Mouse (Mus musculus) hindbrain, embryonic 14.5 days (tissue): Measurements from ENCODE around the gene Limk1. TPM values are rescaled to one million over a fixed set of nuclear protein-coding genes. Genes with fewer than 3 reads are reported as not detected.

Experiments used
- ATAC-seq: fragments of 200-750 bp; cut with Nextera tagmentation; 2 replicates; pipeline ENCODE4 v1.8.0; 2017; ENCODE audit warnings: moderate number of reproducible peaks, mild to moderate bottlenecking, moderate TSS enrichment, moderate library complexity; ENCODE audit not compliant: low FRiP score
- DNase-seq: peaks from one replicate; pipeline ENCODE4 v3.0.0-alpha.2; 2015; ENCODE audit warnings: low spot score
- H3K27ac ChIP-seq: fragments of 300-500 bp; sonication (generic); 2 replicates; pipeline ENCODE4 v1.5.1; 2014; ENCODE audit warnings: mild to moderate bottlenecking, moderate library complexity
- H3K27me3 ChIP-seq: fragments of 300-500 bp; sonication (generic); 2 replicates; pipeline ENCODE4 v1.6.1; 2014; ENCODE audit warnings: mild to moderate bottlenecking, low read length, mixed read lengths; ENCODE audit not compliant: control insufficient read depth, insufficient read depth
- H3K36me3 ChIP-seq: fragments of 300-500 bp; sonication (generic); replicated peaks from 2 replicates; pipeline ENCODE4 v1.6.1; 2014; ENCODE audit not compliant: control insufficient read depth, insufficient read depth
- H3K4me1 ChIP-seq: fragments of 300-500 bp; sonication (generic); replicated peaks from 2 replicates; pipeline ENCODE4 v1.6.1; 2014; ENCODE audit warnings: antibody characterized with exemption, low read length, mixed read lengths; ENCODE audit not compliant: control insufficient read depth, insufficient read depth
- H3K4me2 ChIP-seq: fragments of 300-500 bp; sonication (generic); replicated peaks from 2 replicates; pipeline ENCODE4 v1.6.1; 2014; ENCODE audit warnings: mild to moderate bottlenecking, moderate library complexity
- H3K4me3 ChIP-seq: fragments of 300-500 bp; sonication (generic); replicated peaks from 2 replicates; pipeline ENCODE4 v1.5.1; 2014; ENCODE audit warnings: mild to moderate bottlenecking, low read length
- H3K9ac ChIP-seq: fragments of 300-500 bp; sonication (generic); 2 replicates; pipeline ENCODE4 v1.6.1; 2014
- H3K9me3 ChIP-seq: fragments of 300-500 bp; sonication (generic); 2 replicates; pipeline ENCODE4 v1.6.1; 2016; ENCODE audit warnings: low read length; ENCODE audit not compliant: control insufficient read depth
- WGBS: fragments of 180-500 bp; shearing (Covaris S2); extraction: QIAGEN DNeasy Blood & Tissue Kit; methylation state at CpG from one replicate; pipeline ENCODE4 v1.1.7; 2014; 5-methylcytosine and 5-hydroxymethylcytosine counted together
- polyA plus RNA-seq: library from polyadenylated mRNA; unstranded; fragments of >200 nt; fragmentation: Nextera tagmentation; extraction: Ambion mirVana; gene quantifications from 2 replicates; pipeline ENCODE4 v1.2.1, GENCODE M21; 2014

Limk1 gene
- polyA plus RNA-seq, 1 experiment from 2014 or later, result 26.4 TPM

- no peak for ATAC-seq
- Histone ChIP-seq H3K4me1 (peaks cover 12% of the 10 kb centered on the region), H3K27ac (no peak overlapping the region), H3K9ac (no peak overlapping the region), H3K27me3 (no peaks in the 10 kb centered on the region), H3K36me3 (peaks cover 57% of the 10 kb centered on the region), H3K4me3 (no peak overlapping the region), H3K9me3 (no peaks in the 10 kb centered on the region), H3K4me2 (no peak overlapping the region)
- WGBS, result 58% methylated on average over 2 of the region's 2 CpGs
- DNase-seq, result no peak
Observed at GRCm38 (mm10) chr5:134683813-134684212, 4.6 kb downstream of the Limk1 start.

- Histone ChIP-seq H3K9me3 (no peaks in the 10 kb centered on the region), H3K4me3 (no peak overlapping the region), H3K27ac (no peak overlapping the region), H3K27me3 (no peaks in the 10 kb centered on the region), H3K9ac (no peak overlapping the region), H3K36me3 (peaks cover 52% of the 10 kb centered on the region), H3K4me2 (no peak overlapping the region), H3K4me1 (peaks cover 22% of the 10 kb centered on the region)
- DNase-seq (no peak), ATAC-seq (no peak)
- WGBS, result 87% methylated on average over 12 of the region's 12 CpGs
Observed at GRCm38 (mm10) chr5:134680238-134680637, 8.2 kb downstream of the Limk1 start.

- Histone ChIP-seq H3K4me3 (no peak overlapping the region), H3K27ac (no peak overlapping the region), H3K9ac (no peak overlapping the region), H3K9me3 (no peaks in the 10 kb centered on the region), H3K36me3 (peaks cover 41% of the 10 kb centered on the region), H3K4me1 (peaks cover 25% of the 10 kb centered on the region), H3K27me3 (no peaks in the 10 kb centered on the region), H3K4me2 (no peak overlapping the region)
- ATAC-seq, result no peak
- 64% methylated on average over 8 of the region's 8 CpGs for WGBS
- no peak for DNase-seq
Observed at GRCm38 (mm10) chr5:134678827-134679546, 9.4 kb downstream of the Limk1 start.

- H3K9ac ChIP-seq, result no peak overlapping the region
- H3K27ac ChIP-seq, result no peak overlapping the region
- no peak overlapping the region for H3K4me2 ChIP-seq
- H3K27me3 ChIP-seq, result no peaks in the 10 kb centered on the region
- H3K36me3 ChIP-seq, result peaks cover 33% of the 10 kb centered on the region
- 80% methylated on average over 3 of the region's 3 CpGs for WGBS
- ATAC-seq (no peak), DNase-seq (no peak)
- peaks cover 25% of the 10 kb centered on the region for H3K4me1 ChIP-seq
- no peak overlapping the region for H3K4me3 ChIP-seq
- no peaks in the 10 kb centered on the region for H3K9me3 ChIP-seq
Observed at GRCm38 (mm10) chr5:134678031-134678430, 10.4 kb downstream of the Limk1 start.

GRCm38 (mm10) chr5:134677491-134677890 lies 10.9 kb downstream of the Limk1 start:
- Histone ChIP-seq H3K9me3 (no peaks in the 10 kb centered on the region), H3K27ac (no peak overlapping the region), H3K36me3 (peaks cover 33% of the 10 kb centered on the region), H3K4me2 (no peak overlapping the region), H3K4me1 (peaks cover 25% of the 10 kb centered on the region), H3K27me3 (no peaks in the 10 kb centered on the region), H3K4me3 (no peak overlapping the region), H3K9ac (no peak overlapping the region)
- WGBS, result 82% methylated on average over 5 of the region's 5 CpGs
- DNase-seq, result no peak
- no peak for ATAC-seq

GRCm38 (mm10) chr5:134675956-134676759 lies 12.2 kb downstream of the Limk1 start:
- H3K4me1 ChIP-seq, result peaks cover 25% of the 10 kb centered on the region
- ATAC-seq, result peak; percentile 86
- WGBS, result 1% methylated on average over 14 of the region's 14 CpGs

GRCm38 (mm10) chr5:134674977-134675376 lies 13.4 kb downstream of the Limk1 start:
- peak overlapping the region; percentile 52 for H3K9ac ChIP-seq
- peaks cover 42% of the 10 kb centered on the region for H3K36me3 ChIP-seq
- no peaks in the 10 kb centered on the region for H3K27me3 ChIP-seq
- 77% methylated on average over 5 of the region's 5 CpGs for WGBS
- ATAC-seq, result no peak
- peaks cover 25% of the 10 kb centered on the region for H3K4me1 ChIP-seq
- no peak overlapping the region for H3K27ac ChIP-seq
- DNase-seq, result no peak
- H3K4me2 ChIP-seq, result no peak overlapping the region
- H3K4me3 ChIP-seq, result no peak overlapping the region
- no peaks in the 10 kb centered on the region for H3K9me3 ChIP-seq

More at GRCm38 (mm10) chr5:134675956-134676759, 12.2 kb downstream of the Limk1 start:
- Histone ChIP-seq H3K9me3 (no peaks in the 10 kb centered on the region), H3K4me2 (peak overlapping the region; percentile 71), H3K27ac (peak overlapping the region; percentile 83), H3K9ac (peak overlapping the region; percentile 52), H3K27me3 (no peaks in the 10 kb centered on the region), H3K4me3 (peak overlapping the region; percentile 30), H3K36me3 (peaks cover 39% of the 10 kb centered on the region)
- DNase-seq, result peak; percentile 78

GRCm38 (mm10) chr5:134672611-134673010 lies 15.8 kb downstream of the Limk1 start:
- DNase-seq (no peak), ATAC-seq (no peak)
- no peaks in the 10 kb centered on the region for H3K9me3 ChIP-seq
- H3K4me1 ChIP-seq, result peaks cover 25% of the 10 kb centered on the region
- WGBS, result 90% methylated on average over 6 of the region's 6 CpGs
- no peak overlapping the region for H3K4me2 ChIP-seq
- no peak overlapping the region for H3K4me3 ChIP-seq
- H3K9ac ChIP-seq, result no peak overlapping the region
- peaks cover 51% of the 10 kb centered on the region for H3K36me3 ChIP-seq
- H3K27ac ChIP-seq, result 0 out of 2 replicates have a peak overlapping the region, but pooled peaks have one; percentile 66
- H3K27me3 ChIP-seq, result no peaks in the 10 kb centered on the region

- Histone ChIP-seq H3K4me3 (no peak overlapping the region), H3K4me1 (peaks cover 22% of the 10 kb centered on the region), H3K4me2 (no peak overlapping the region), H3K9ac (no peak overlapping the region), H3K36me3 (peaks cover 56% of the 10 kb centered on the region), H3K27me3 (no peaks in the 10 kb centered on the region), H3K27ac (peak overlapping the region; percentile 66), H3K9me3 (no peaks in the 10 kb centered on the region)
- WGBS, result 55% methylated on average over 1 of the region's 1 CpGs
- DNase-seq, result no peak
- no peak for ATAC-seq
Observed at GRCm38 (mm10) chr5:134672198-134672516, 16.2 kb downstream of the Limk1 start.
